Mouse (Mus musculus) heart, embryonic 15.5 days (tissue): ENCODE data around the gene Scfd1. TPM values are rescaled to one million over a fixed set of nuclear protein-coding genes. Genes with fewer than 3 reads are reported as not detected.

Source experiments
- polyA plus RNA-seq: library from polyadenylated mRNA; unstranded; fragments of >200 nt; fragmentation: Nextera tagmentation; extraction: Ambion mirVana; gene quantifications from 2 replicates; pipeline ENCODE4 v1.2.1, GENCODE M21; 2015

Scfd1 gene
- polyA plus RNA-seq, 1 experiment from 2014 or later = 56.9 TPM

Other genes starting within 250 kb of the Scfd1 start
- 17.7 and 18.7 TPM in 2 replicates for gene G2e3, start 29.4 kb upstream of the Scfd1 start, polyA plus RNA-seq
- gene Coch, start 215.8 kb downstream of the Scfd1 start, polyA plus RNA-seq = 1.4 and 1.6 TPM in 2 replicates